Mouse (Mus musculus): Measurements from ENCODE around the gene Mctp2. TPM values are rescaled to one million over a fixed set of nuclear protein-coding genes. Genes with fewer than 3 reads are reported as not detected.

Gene Mctp2
- total and polyA plus RNA-seq, 3 experiments: not detected

- Histone ChIP-seq H3K27ac (ENCODE audit: control insufficient read depth, low read depth, low read length) (no peak overlapping the region), H3K27me3 (ENCODE audit: control insufficient read depth in 1 of 2, insufficient read depth in 2 of 2, low read length in 2 of 2) (no peaks in the 10 kb centered on the region), H3K9me3 (replicated peaks; ENCODE audit: insufficient read depth, low read length) (no peaks in the 10 kb centered on the region), H3K4me3 (ENCODE audit: control insufficient read depth in 1 of 2, insufficient read depth in 1 of 2, low read depth in 2 of 2, low read length in 2 of 2) (no peak overlapping the region), H3K9ac (ENCODE audit: control insufficient read depth, low read depth, low read length, poor library complexity, severe bottlenecking) (no peak overlapping the region), H3K36me3 (ENCODE audit: control insufficient read depth in 1 of 2, insufficient read depth in 2 of 2, low read length in 2 of 2) (no peaks in the 10 kb centered on the region), H3K4me1 (ENCODE audit: control insufficient read depth in 1 of 2, insufficient read depth in 2 of 2, low read length in 2 of 2) (no peaks in the 10 kb centered on the region), H3K79me2 (ENCODE audit: control insufficient read depth, insufficient read depth, low read length, poor library complexity) (no peaks in the 10 kb centered on the region)
- DNase-seq (ENCODE audit: low read depth, low spot score): no peak
- TF ChIP-seq EP300 (IDR thresholded peaks at IDR 0.05; ENCODE audit: low read depth in 1 of 2, low read length in 2 of 2) (no peak), MEF2A (IDR thresholded peaks at IDR 0.05; ENCODE audit: extremely low read depth, insufficient replicate concordance, low read depth, low read length, poor library complexity, severe bottlenecking) (no peak), SMC3 (IDR thresholded peaks at IDR 0.05; ENCODE audit: low read depth, low read length) (no peak), E2F4 (IDR thresholded peaks at IDR 0.05; ENCODE audit: borderline replicate concordance, low read depth, low read length) (no peak), TCF12 (IDR thresholded peaks at IDR 0.05; ENCODE audit: low read depth, low read length) (no peak), RCOR1 (IDR thresholded peaks at IDR 0.05; ENCODE audit: low read depth, low read length) (no peak), ETS1 (IDR thresholded peaks at IDR 0.05; ENCODE audit: low read depth, low read length) (no peak), CHD1 (IDR thresholded peaks at IDR 0.05; ENCODE audit: low read depth, low read length) (no peak), POLR2A (IDR thresholded peaks at IDR 0.05; ENCODE audit: control insufficient read depth in 1 of 2, insufficient read depth in 1 of 2, low read depth in 1 of 2, low read length in 2 of 2, poor library complexity in 1 of 2) (no peak), POLR2AphosphoS5 (IDR thresholded peaks at IDR 0.05; ENCODE audit: borderline replicate concordance, low read depth, low read length) (no peak)
Measured at GRCm38 (mm10) chr7:72314395-72315060, 8.1 kb upstream of the Mctp2 start.

GRCm38 (mm10) chr7:72313908-72314307, 7.5 kb upstream of the Mctp2 start:
- no peak overlapping the region for H3K27ac ChIP-seq (ENCODE audit: control insufficient read depth, low read depth, low read length)
- no peaks in the 10 kb centered on the region for H3K4me1 ChIP-seq (ENCODE audit: control insufficient read depth in 1 of 2, insufficient read depth in 2 of 2, low read length in 2 of 2)
- no peak for DNase-seq (ENCODE audit: low read depth, low spot score)
- H3K27me3 ChIP-seq (ENCODE audit: control insufficient read depth in 1 of 2, insufficient read depth in 2 of 2, low read length in 2 of 2): no peaks in the 10 kb centered on the region
- no peak overlapping the region for H3K9ac ChIP-seq (ENCODE audit: control insufficient read depth, low read depth, low read length, poor library complexity, severe bottlenecking)
- TF ChIP-seq CHD1 (IDR thresholded peaks at IDR 0.05; ENCODE audit: low read depth, low read length) (no peak), NRF1 (IDR thresholded peaks at IDR 0.05; ENCODE audit: insufficient read depth, low read depth, low read length, poor library complexity, severe bottlenecking) (no peak), ETS1 (IDR thresholded peaks at IDR 0.05; ENCODE audit: low read depth, low read length) (no peak), MXI1 (IDR thresholded peaks at IDR 0.05; ENCODE audit: low read depth, low read length) (no peak), EP300 (IDR thresholded peaks at IDR 0.05; ENCODE audit: low read depth in 1 of 2, low read length in 2 of 2) (no peak), MAFK (IDR thresholded peaks at IDR 0.05; ENCODE audit: borderline replicate concordance, low read depth, low read length) (no peak), GABPA (IDR thresholded peaks at IDR 0.05; ENCODE audit: low read depth, low read length) (no peak), SMC3 (IDR thresholded peaks at IDR 0.05; ENCODE audit: low read depth, low read length) (no peak), MYC (IDR thresholded peaks at IDR 0.05; ENCODE audit: low read depth, low read length) (no peak), GATA1 (IDR thresholded peaks at IDR 0.05; ENCODE audit: low read depth, low read length) (no peak)
- no peaks in the 10 kb centered on the region for H3K36me3 ChIP-seq (ENCODE audit: control insufficient read depth in 1 of 2, insufficient read depth in 2 of 2, low read length in 2 of 2)
- no peak overlapping the region for H3K4me3 ChIP-seq (ENCODE audit: control insufficient read depth in 1 of 2, insufficient read depth in 1 of 2, low read depth in 2 of 2, low read length in 2 of 2)
- H3K79me2 ChIP-seq (ENCODE audit: control insufficient read depth, insufficient read depth, low read length, poor library complexity): no peaks in the 10 kb centered on the region
- H3K9me3 ChIP-seq (replicated peaks; ENCODE audit: insufficient read depth, low read length): no peaks in the 10 kb centered on the region
